In the genomic region with DNA sequence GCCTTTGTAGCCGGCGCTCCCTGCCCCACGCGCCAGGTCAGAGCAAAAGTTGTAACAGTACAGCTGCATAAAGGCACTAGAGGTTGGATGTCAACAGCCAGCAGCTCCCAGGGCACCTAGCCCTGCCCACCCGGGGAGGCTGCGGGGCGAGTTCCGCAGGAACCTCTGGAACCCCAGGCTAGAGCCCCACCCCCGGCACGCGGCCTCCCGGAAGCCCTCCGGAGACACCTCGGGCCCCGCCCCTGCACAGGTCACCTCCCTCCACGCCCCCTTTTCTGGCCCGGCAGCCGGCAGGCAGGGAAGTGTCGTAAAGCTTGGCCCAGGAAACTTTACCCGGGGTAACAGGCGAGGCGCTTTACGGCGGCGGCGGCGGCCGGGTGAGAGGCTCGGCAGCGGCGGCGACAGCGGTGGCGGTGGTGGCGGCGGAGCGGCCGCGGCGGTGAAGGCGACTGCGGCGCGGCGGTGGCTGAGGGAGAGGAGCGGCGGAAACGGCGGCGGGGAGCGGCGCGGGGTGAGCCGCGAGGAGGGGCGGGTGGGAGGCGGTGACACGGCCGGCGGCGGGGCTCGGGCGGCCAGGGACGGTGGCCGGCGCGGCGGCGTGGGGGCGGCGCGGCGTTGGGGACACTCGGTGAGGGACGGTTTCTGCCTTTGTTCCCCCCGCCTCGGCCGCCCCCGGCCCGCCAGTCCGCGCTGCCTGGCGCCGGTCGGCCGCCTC, we compare ENCODE assay signal across 7 mouse cellular contexts. TPM values are rescaled to one million over a fixed set of nuclear protein-coding genes. Genes with fewer than 3 reads are reported as not detected.
A peak's percentile ranks its signal among the peaks of the same experiment; 100 is the strongest.
DNase-seq lines count a peak whose midpoint lies in the region; ATAC-seq lines count a peak whose summit lies in the region.

A gene (plus strand): TSS at position 360 of the 715 bp plus-strand sequence.

- peak; percentile 99 for DNase-seq in adrenal gland, postnatal 14 days
- peak; percentile 97 for DNase-seq in embryonic facial prominence, embryonic 11.5 days (ENCODE audit: low spot score)
- DNase-seq in heart, adult 11 months: peak; percentile 100
- peak; percentile 98 for DNase-seq in kidney, adult 18-20 months
- DNase-seq in limb, embryonic 11.5 days (ENCODE audit: low spot score): peak; percentile 97
- DNase-seq in midbrain, embryonic 14.5 days: peak; percentile 96
- DNase-seq in spleen, adult 18-20 months: peak; percentile 96 to 97

- under 1% methylated on average over 35 of the region's 86 CpGs for WGBS in embryonic facial prominence, embryonic 11.5 days
- under 1% methylated on average over 38 of the region's 86 CpGs for WGBS in limb, embryonic 11.5 days
- WGBS in midbrain, embryonic 14.5 days: under 1% methylated on average over 51 of the region's 86 CpGs

- peak within 1 kb of the TSS; percentile 92 for H3K4me3 ChIP-seq in embryonic facial prominence, embryonic 11.5 days (ENCODE audit: low read depth, low read length)
- H3K4me3 ChIP-seq in limb, embryonic 11.5 days (ENCODE audit: low read depth, low read length): peak within 1 kb of the TSS; percentile 97
- H3K4me3 ChIP-seq in midbrain, embryonic 14.5 days (replicated peaks; ENCODE audit: low read depth, low read length): peak within 1 kb of the TSS; percentile 98

- H3K4me2 ChIP-seq in embryonic facial prominence, embryonic 11.5 days (ENCODE audit: low read depth, low read length): peak within 1 kb of the TSS; percentile 89
- H3K4me2 ChIP-seq in limb, embryonic 11.5 days (ENCODE audit: low read depth, severe bottlenecking): peak within 1 kb of the TSS; percentile 92
- peak within 1 kb of the TSS; percentile 82 for H3K4me2 ChIP-seq in midbrain, embryonic 14.5 days (ENCODE audit: low read length)

- no peaks in the 10 kb centered on the region for H3K36me3 ChIP-seq in embryonic facial prominence, embryonic 11.5 days (replicated peaks; ENCODE audit: control insufficient read depth, insufficient read depth, low read depth, low read length)
- no peaks in the 10 kb centered on the region for H3K36me3 ChIP-seq in limb, embryonic 11.5 days (ENCODE audit: control insufficient read depth, insufficient read depth, low read length)
- no peaks in the 10 kb centered on the region for H3K36me3 ChIP-seq in midbrain, embryonic 14.5 days (ENCODE audit: control insufficient read depth, insufficient read depth, low read length)

- peak; percentile 96 for ATAC-seq in embryonic facial prominence, embryonic 11.5 days (replicated peaks; ENCODE audit: insufficient number of reproducible peaks, low FRiP score, low TSS enrichment, low read depth)
- ATAC-seq in limb, embryonic 11.5 days (ENCODE audit: insufficient number of reproducible peaks, low FRiP score, low TSS enrichment, low read depth): peak; percentile 95
- peak; percentile 93 for ATAC-seq in midbrain, embryonic 14.5 days (ENCODE audit: low FRiP score, low TSS enrichment)

- no peaks in the 10 kb centered on the region for H3K9me3 ChIP-seq in embryonic facial prominence, embryonic 11.5 days (replicated peaks; ENCODE audit: control insufficient read depth, low read length)
- H3K9me3 ChIP-seq in limb, embryonic 11.5 days (ENCODE audit: control insufficient read depth, low read length): no peaks in the 10 kb centered on the region
- no peaks in the 10 kb centered on the region for H3K9me3 ChIP-seq in midbrain, embryonic 14.5 days (ENCODE audit: control insufficient read depth, low read length)

- peak within 1 kb of the TSS; percentile 93 for H3K9ac ChIP-seq in embryonic facial prominence, embryonic 11.5 days (replicated peaks; ENCODE audit: low read length)
- peak within 1 kb of the TSS; percentile 94 for H3K9ac ChIP-seq in limb, embryonic 11.5 days (ENCODE audit: low read length)
- peak within 1 kb of the TSS; percentile 96 for H3K9ac ChIP-seq in midbrain, embryonic 14.5 days (replicated peaks; ENCODE audit: low read length)

- H3K4me1 ChIP-seq in embryonic facial prominence, embryonic 11.5 days (ENCODE audit: control insufficient read depth, insufficient read depth, low read length): no peaks in the 10 kb centered on the region
- peaks cover 15% of the 10 kb centered on the region for H3K4me1 ChIP-seq in limb, embryonic 11.5 days (ENCODE audit: control insufficient read depth, insufficient read depth, low read length)
- peaks cover 24% of the 10 kb centered on the region for H3K4me1 ChIP-seq in midbrain, embryonic 14.5 days (ENCODE audit: control insufficient read depth, insufficient read depth, low read length)

- peak within 1 kb of the TSS; percentile 43; the same call in 1 of the 2 replicates for H3K27ac ChIP-seq in embryonic facial prominence, embryonic 11.5 days (replicated peaks; ENCODE audit: low read depth, low read length)
- peak within 1 kb of the TSS; percentile 70 for H3K27ac ChIP-seq in limb, embryonic 11.5 days (replicated peaks; ENCODE audit: low read depth, low read length)
- peak within 1 kb of the TSS; percentile 86 for H3K27ac ChIP-seq in midbrain, embryonic 14.5 days (replicated peaks; ENCODE audit: low read depth, low read length)

- H3K27me3 ChIP-seq in embryonic facial prominence, embryonic 11.5 days (ENCODE audit: control insufficient read depth, insufficient read depth, low read length): no peaks in the 10 kb centered on the region
- H3K27me3 ChIP-seq in limb, embryonic 11.5 days (ENCODE audit: control insufficient read depth, insufficient read depth, low read length): no peaks in the 10 kb centered on the region
- H3K27me3 ChIP-seq in midbrain, embryonic 14.5 days (ENCODE audit: control insufficient read depth, insufficient read depth, low read length): no peaks in the 10 kb centered on the region

RNA-seq across cellular contexts. Expression of the gene that starts here (rescaled TPM):
- 26.5 and 28.8 TPM in 2 replicates for total RNA-seq in adrenal gland, postnatal 14 days (2021)
- polyA plus RNA-seq in embryonic facial prominence, embryonic 11.5 days (2014; fragmentation: Nextera tagmentation; extraction: Ambion mirVana): 16.5 and 16.7 TPM in 2 replicates
- polyA plus RNA-seq in limb, embryonic 11.5 days (2014; fragmentation: Nextera tagmentation; extraction: Ambion mirVana): 15.4 and 15.5 TPM in 2 replicates
- polyA plus RNA-seq in midbrain, embryonic 14.5 days (2014; fragmentation: Nextera tagmentation; extraction: Ambion mirVana): 20.8 and 22.4 TPM in 2 replicates

Comparison
In these comparisons a context has a peak if more than half of its experiments do, and no peak if none do; other contexts are left out.
1. Peak in every context shown above with its lines: DNase-seq, ATAC-seq, H3K4me3 ChIP-seq and H3K27ac ChIP-seq.